Comparison of ENCODE assay signal across 8 mouse cellular contexts in the genomic region with DNA sequence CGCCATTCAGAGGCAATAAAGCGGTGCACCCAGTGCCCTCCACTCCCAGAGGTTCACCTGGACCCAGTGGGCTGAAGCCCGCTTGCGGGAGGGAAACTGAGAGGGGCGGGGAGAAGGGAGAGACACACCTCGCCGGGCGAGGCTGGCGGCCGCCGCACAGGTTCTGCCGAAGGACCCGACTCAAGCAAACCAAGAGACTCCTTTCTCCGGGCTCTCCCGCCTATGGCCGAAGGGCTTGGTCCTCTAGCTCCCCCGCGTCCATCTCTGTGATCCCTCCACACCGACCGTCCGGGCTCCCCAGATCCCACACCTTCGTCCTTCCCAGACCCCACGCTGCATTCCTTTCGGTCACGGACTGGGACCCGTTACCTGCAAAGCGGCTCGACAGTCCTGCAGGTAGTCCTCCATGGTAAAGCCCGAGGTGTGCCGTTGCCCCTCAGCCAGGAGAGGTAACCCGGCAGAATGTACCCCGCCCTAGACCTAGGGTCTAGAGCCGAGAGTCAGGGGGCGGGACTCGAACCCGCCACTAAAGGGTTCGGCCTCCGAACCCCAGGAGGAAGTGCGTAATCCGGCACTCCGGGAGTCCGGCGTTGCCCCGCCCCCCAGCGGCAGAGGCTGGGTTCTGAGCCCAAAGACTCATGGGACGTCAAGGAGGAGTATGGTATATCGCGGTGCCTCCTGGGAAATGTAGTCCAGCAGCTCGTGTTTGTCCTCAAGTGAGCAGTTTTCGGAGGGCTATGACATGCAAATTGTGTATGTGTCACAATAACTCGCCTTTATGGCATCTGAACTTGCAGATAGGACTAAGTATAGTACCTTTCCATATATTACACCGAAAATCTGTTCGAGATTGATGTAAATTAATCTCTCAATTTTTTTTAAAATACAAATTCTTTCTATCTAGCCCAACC. TPM values are rescaled to one million over a fixed set of nuclear protein-coding genes. Genes with fewer than 3 reads are reported as not detected.
A peak's percentile ranks its signal among the peaks of the same experiment; 100 is the strongest.
DNase-seq lines count a peak whose midpoint lies in the region; ATAC-seq lines count a peak whose summit lies in the region.

Mindy1 (plus strand) TSS at position 130 of the 911 bp plus-strand sequence.
Prune1 (minus strand) TSS at position 861 of the 911 bp plus-strand sequence.

- H3K4me3 ChIP-seq in brown adipose tissue, adult 24 weeks (ENCODE audit: insufficient read depth, low read depth, low read length) = peak within 1 kb of the TSS; percentile 91
- peak within 1 kb of the TSS; percentile 83 to 96 for H3K4me3 ChIP-seq in heart, embryonic 14.5 days (ENCODE audit: control insufficient read depth in 1 of 2, insufficient read depth in 1 of 2, low read depth in 1 of 2, low read length in 2 of 2)
- H3K4me3 ChIP-seq in liver, embryonic 13.5 days (replicated peaks) = peak within 1 kb of the TSS; percentile 82
- H3K4me3 ChIP-seq in stomach, embryonic 16.5 days (replicated peaks; ENCODE audit: low read length) = peak within 1 kb of the TSS; percentile 83

- no peaks in the 10 kb centered on the region for H3K27me3 ChIP-seq in heart, embryonic 14.5 days (ENCODE audit: control insufficient read depth, insufficient read depth, low read length)
- no peaks in the 10 kb centered on the region for H3K27me3 ChIP-seq in liver, embryonic 13.5 days
- H3K27me3 ChIP-seq in stomach, embryonic 16.5 days (ENCODE audit: control insufficient read depth, insufficient read depth, low read length) = no peaks in the 10 kb centered on the region

- no peaks in the 10 kb centered on the region; the same call in 1 of the 2 replicates for H3K36me3 ChIP-seq in heart, embryonic 14.5 days (ENCODE audit: control insufficient read depth, insufficient read depth, low read length)
- no peaks in the 10 kb centered on the region for H3K36me3 ChIP-seq in liver, embryonic 13.5 days
- H3K36me3 ChIP-seq in stomach, embryonic 16.5 days (ENCODE audit: control insufficient read depth, insufficient read depth, low read length) = no peaks in the 10 kb centered on the region

- WGBS in heart, embryonic 14.5 days = under 1% methylated on average over 53 of the region's 53 CpGs
- under 1% methylated on average over 53 of the region's 53 CpGs for WGBS in liver, embryonic 13.5 days (ENCODE audit: insufficient replicate concordance)
- under 1% methylated on average over 53 of the region's 53 CpGs for WGBS in stomach, embryonic 16.5 days

- peaks cover 11% of the 10 kb centered on the region; the same call in 1 of the 2 replicates for H3K4me1 ChIP-seq in brown adipose tissue, adult 24 weeks (ENCODE audit: control insufficient read depth, insufficient read depth, insufficient read length, low read length)
- H3K4me1 ChIP-seq in heart, embryonic 14.5 days (ENCODE audit: control insufficient read depth in 2 of 2, insufficient read depth in 2 of 2, low read length in 2 of 2) = peaks cover 8 to 30% of the 10 kb centered on the region in 2 experiments
- peaks cover 76% of the 10 kb centered on the region for H3K4me1 ChIP-seq in liver, embryonic 13.5 days (replicated peaks)
- H3K4me1 ChIP-seq in stomach, embryonic 16.5 days (ENCODE audit: control insufficient read depth, insufficient read depth, low read length) = peaks cover 24% of the 10 kb centered on the region

- H3K4me2 ChIP-seq in heart, embryonic 14.5 days (ENCODE audit: low read length) = peak within 1 kb of the TSS; percentile 89
- H3K4me2 ChIP-seq in liver, embryonic 13.5 days = peak within 1 kb of the TSS; percentile 79
- peak within 1 kb of the TSS; percentile 95 for H3K4me2 ChIP-seq in stomach, embryonic 16.5 days (ENCODE audit: low read depth, low read length)

- H3K27ac ChIP-seq in brown adipose tissue, adult 24 weeks (replicated peaks; ENCODE audit: low read depth, low read length) = peak within 1 kb of the TSS; percentile 96
- peak within 1 kb of the TSS; percentile 96 to 99 for H3K27ac ChIP-seq in heart, embryonic 14.5 days (replicated peaks in 1 of 2; ENCODE audit: control insufficient read depth in 1 of 2, insufficient read depth in 1 of 2, low read depth in 2 of 2, low read length in 2 of 2)
- H3K27ac ChIP-seq in liver, embryonic 13.5 days = peak within 1 kb of the TSS; percentile 97
- peak within 1 kb of the TSS; percentile 99 for H3K27ac ChIP-seq in stomach, embryonic 16.5 days (ENCODE audit: low read length)

- no peaks in the 10 kb centered on the region for H3K9me3 ChIP-seq in heart, embryonic 14.5 days (ENCODE audit: control insufficient read depth, low read length)
- H3K9me3 ChIP-seq in liver, embryonic 13.5 days (replicated peaks) = no peaks in the 10 kb centered on the region
- H3K9me3 ChIP-seq in stomach, embryonic 16.5 days (replicated peaks; ENCODE audit: control insufficient read depth, low read length) = no peaks in the 10 kb centered on the region

- H3K9ac ChIP-seq in heart, embryonic 14.5 days (ENCODE audit: low read length) = peak within 1 kb of the TSS; percentile 94
- H3K9ac ChIP-seq in liver, embryonic 13.5 days = peak within 1 kb of the TSS; percentile 90
- peak within 1 kb of the TSS; percentile 90 for H3K9ac ChIP-seq in stomach, embryonic 16.5 days (ENCODE audit: low read length)

- peak; percentile 98 for DNase-seq in CD4-positive, CD25-positive, alpha-beta regulatory T cell, adult 2 months (ENCODE audit: low read depth, low spot score)
- DNase-seq in fibroblast of lung, adult 2 months (ENCODE audit: low read depth) = peak; percentile 93
- peak; percentile 99 for DNase-seq in kidney, postnatal 14 days
- DNase-seq in liver, embryonic 13.5 days = peak; percentile 99
- DNase-seq in neural tube, embryonic 10.5 days (ENCODE audit: extremely low spot score, low spot score) = peak; percentile 97

- ATAC-seq in heart, embryonic 14.5 days (ENCODE audit: insufficient number of reproducible peaks, insufficient read depth, low FRiP score, low read depth) = peak; percentile 88
- peak; percentile 83 for ATAC-seq in liver, embryonic 13.5 days (ENCODE audit: low read depth)
- ATAC-seq in stomach, embryonic 16.5 days (ENCODE audit: insufficient read depth, low FRiP score) = peak; percentile 91

RNA-seq across cellular contexts. Expression of gene Mindy1, which starts in this region (rescaled TPM):
- 22.1 and 23.5 TPM in 2 replicates for polyA plus RNA-seq in brown adipose tissue, adult 24 weeks (2012; ENCODE audit: insufficient read depth, insufficient read length, missing spikeins)
- 25.6 and 28.8 TPM in 2 replicates for polyA plus RNA-seq in heart, embryonic 14.5 days (2014; fragmentation: Nextera tagmentation; extraction: Ambion mirVana)
- polyA plus RNA-seq in liver, embryonic 13.5 days (2015; fragmentation: Nextera tagmentation; extraction: Ambion mirVana) = 17.0 and 18.6 TPM in 2 replicates
- polyA plus RNA-seq in stomach, embryonic 16.5 days (2015; fragmentation: Nextera tagmentation; extraction: Ambion mirVana) = 54.6 and 62.0 TPM in 2 replicates

RNA-seq across cellular contexts. Expression of gene Prune1, which starts in this region (rescaled TPM):
- 11.9 and 16.3 TPM in 2 replicates for polyA plus RNA-seq in brown adipose tissue, adult 24 weeks (2012; ENCODE audit: insufficient read depth, insufficient read length, missing spikeins)
- 29.8 and 31.7 TPM in 2 replicates for polyA plus RNA-seq in heart, embryonic 14.5 days (2014; fragmentation: Nextera tagmentation; extraction: Ambion mirVana)
- 8.6 and 11.0 TPM in 2 replicates for polyA plus RNA-seq in liver, embryonic 13.5 days (2015; fragmentation: Nextera tagmentation; extraction: Ambion mirVana)
- 18.9 and 21.2 TPM in 2 replicates for polyA plus RNA-seq in stomach, embryonic 16.5 days (2015; fragmentation: Nextera tagmentation; extraction: Ambion mirVana)

Comparison
In these comparisons a context has a peak if more than half of its experiments do, and no peak if none do; other contexts are left out.
1. Peak in every context shown above with its lines: DNase-seq, ATAC-seq, H3K4me3 ChIP-seq and H3K27ac ChIP-seq.